Mouse (Mus musculus) MEL (cell line): ENCODE measurements around the gene Wfdc11. TPM values are rescaled to one million over a fixed set of nuclear protein-coding genes. Genes with fewer than 3 reads are reported as not detected.
A peak's percentile ranks its signal among the peaks of the same experiment; 100 is the strongest.

ENCODE experiments used
- DNase-seq: peaks from one replicate; pipeline ENCODE4 v3.0.0; 2011; ENCODE audit warnings: low read depth, low spot score
- H3K27ac ChIP-seq: 2 replicates; pipeline ENCODE4 v1.5.1; 2012; ENCODE audit warnings: low read depth, mild to moderate bottlenecking, control low read depth, low read length, moderate library complexity; ENCODE audit not compliant: control insufficient read depth
- H3K27me3 ChIP-seq, 2 experiments: fragments of 150-350 bp in 1 of 2; sonication (generic) in 1 of 2; 2 replicates each; pipeline ENCODE4 v1.6.1; 2012; ENCODE audit warnings: low read length in 2 of 2, mild to moderate bottlenecking in 2 of 2, improper control_type of control experiment in 1 of 2, moderate library complexity in 1 of 2; ENCODE audit not compliant: insufficient read depth in 2 of 2, control insufficient read depth in 1 of 2
- H3K36me3 ChIP-seq, 2 experiments: 2 replicates each; pipeline ENCODE4 v1.6.1; 2012 to 2014; ENCODE audit warnings: low read length in 2 of 2, improper control_type of control experiment in 1 of 2, inconsistent platforms in 1 of 2, mild to moderate bottlenecking in 1 of 2; ENCODE audit not compliant: insufficient read depth in 2 of 2, control insufficient read depth in 1 of 2
- H3K4me1 ChIP-seq, 2 experiments: fragments of 150-350 bp in 1 of 2; sonication (generic) in 1 of 2; 2 replicates each; pipeline ENCODE4 v1.6.1; 2012; ENCODE audit warnings: low read length in 2 of 2, improper control_type of control experiment in 1 of 2, mild to moderate bottlenecking in 1 of 2; ENCODE audit not compliant: insufficient read depth in 2 of 2, control insufficient read depth in 1 of 2
- H3K4me3 ChIP-seq, 2 experiments: fragments of 150-350 bp in 1 of 2; sonication (generic) in 1 of 2; 2 replicates each; pipeline ENCODE4 v1.5.1; 2012; ENCODE audit warnings: low read depth in 2 of 2, low read length in 2 of 2, mild to moderate bottlenecking in 2 of 2, moderate library complexity in 2 of 2, control low read depth in 1 of 2, improper control_type of control experiment in 1 of 2; ENCODE audit not compliant: control insufficient read depth in 1 of 2, insufficient read depth in 1 of 2
- H3K79me2 ChIP-seq: 2 replicates; pipeline ENCODE4 v1.6.1; 2012; ENCODE audit warnings: mild to moderate bottlenecking, low read length, moderate library complexity; ENCODE audit not compliant: control insufficient read depth, poor library complexity, insufficient read depth
- H3K9ac ChIP-seq: 2 replicates; pipeline ENCODE4 v1.6.1; 2012; ENCODE audit warnings: low read depth, mild to moderate bottlenecking, control low read depth, low read length, moderate library complexity; ENCODE audit not compliant: control insufficient read depth, poor library complexity, severe bottlenecking
- H3K9me3 ChIP-seq: fragments of 150-350 bp; sonication (generic); replicated peaks from 2 replicates; pipeline ENCODE4 v1.6.1; 2012; ENCODE audit warnings: mild to moderate bottlenecking, low read length, improper control_type of control experiment, moderate library complexity; ENCODE audit not compliant: insufficient read depth
- BHLHE40 ChIP-seq: IDR thresholded peaks from 2 replicates; pipeline ENCODE4 v1.6.1; 2012; ENCODE audit warnings: low read depth, mild to moderate bottlenecking, inconsistent platforms, low read length, improper control_type of control experiment, borderline replicate concordance
- CHD2 ChIP-seq: IDR thresholded peaks from 2 replicates; pipeline ENCODE4 v1.6.1; 2011; ENCODE audit warnings: low read length, improper control_type of control experiment
- E2F4 ChIP-seq: IDR thresholded peaks from 2 replicates; pipeline ENCODE4 v1.6.1; 2011; ENCODE audit warnings: low read depth, low read length, improper control_type of control experiment, borderline replicate concordance
- ELF1 ChIP-seq: IDR thresholded peaks from 2 replicates; pipeline ENCODE4 v1.6.1; 2014; ENCODE audit warnings: low read depth, mild to moderate bottlenecking, inconsistent platforms, low read length, improper control_type of control experiment, moderate library complexity
- EP300 ChIP-seq, 2 experiments: IDR thresholded peaks; 2 replicates each; pipeline ENCODE4 v1.6.1; 2011; ENCODE audit warnings: improper control_type of control experiment in 2 of 2, low read length in 2 of 2, low read depth in 1 of 2, mild to moderate bottlenecking in 1 of 2
- ETS1 ChIP-seq: IDR thresholded peaks from 2 replicates; pipeline ENCODE4 v1.6.1; 2012; ENCODE audit warnings: low read depth, mild to moderate bottlenecking, inconsistent platforms, low read length, improper control_type of control experiment, moderate library complexity
- GATA1 ChIP-seq: IDR thresholded peaks from 2 replicates; pipeline ENCODE4 v1.6.1; 2011; ENCODE audit warnings: low read depth, low read length, improper control_type of control experiment
- JUND ChIP-seq: IDR thresholded peaks from 2 replicates; pipeline ENCODE4 v1.6.1; 2011; ENCODE audit warnings: low read depth, mild to moderate bottlenecking, improper control_type of control experiment, low read length
- MAFK ChIP-seq: IDR thresholded peaks from 2 replicates; pipeline ENCODE4 v1.6.1; 2011; ENCODE audit warnings: low read depth, mild to moderate bottlenecking, low read length, improper control_type of control experiment, borderline replicate concordance
- MEF2A ChIP-seq: IDR thresholded peaks from 2 replicates; pipeline ENCODE4 v1.6.1; 2014; ENCODE audit warnings: low read depth, mild to moderate bottlenecking, inconsistent platforms, low read length, improper control_type of control experiment; ENCODE audit not compliant: poor library complexity, insufficient replicate concordance, severe bottlenecking; ENCODE audit errors: extremely low read depth
- MXI1 ChIP-seq: IDR thresholded peaks from 2 replicates; pipeline ENCODE4 v1.6.1; 2011; ENCODE audit warnings: mild to moderate bottlenecking, low read depth, low read length, improper control_type of control experiment
- MYB ChIP-seq: IDR thresholded peaks from 2 replicates; pipeline ENCODE4 v1.6.1; 2011; ENCODE audit warnings: mild to moderate bottlenecking, low read depth, low read length, improper control_type of control experiment
- MYC ChIP-seq: IDR thresholded peaks from 2 replicates; pipeline ENCODE4 v1.6.1; 2011; ENCODE audit warnings: low read depth, mild to moderate bottlenecking, low read length, improper control_type of control experiment, moderate library complexity
- NELFE ChIP-seq: IDR thresholded peaks from 2 replicates; pipeline ENCODE4 v1.6.1; 2011; ENCODE audit warnings: low read depth, low read length, improper control_type of control experiment
- NRF1 ChIP-seq: IDR thresholded peaks from 2 replicates; pipeline ENCODE4 v1.6.1; 2014; ENCODE audit warnings: low read depth, mild to moderate bottlenecking, inconsistent platforms, low read length, improper control_type of control experiment, moderate library complexity; ENCODE audit not compliant: poor library complexity, insufficient read depth, severe bottlenecking
- POLR2AphosphoS2 ChIP-seq: IDR thresholded peaks from 2 replicates; pipeline ENCODE4 v1.6.1; 2011; ENCODE audit warnings: low read length, improper control_type of control experiment
- RAD21 ChIP-seq: IDR thresholded peaks from 2 replicates; pipeline ENCODE4 v1.6.1; 2011; ENCODE audit warnings: mild to moderate bottlenecking, low read depth, low read length, improper control_type of control experiment
- RCOR1 ChIP-seq: IDR thresholded peaks from 2 replicates; pipeline ENCODE4 v1.6.1; 2012; ENCODE audit warnings: low read depth, mild to moderate bottlenecking, inconsistent platforms, low read length, improper control_type of control experiment
- SIN3A ChIP-seq: IDR thresholded peaks from 2 replicates; pipeline ENCODE4 v1.6.1; 2012; ENCODE audit warnings: low read length, improper control_type of control experiment, inconsistent platforms
- TAL1 ChIP-seq: IDR thresholded peaks from 2 replicates; pipeline ENCODE4 v1.6.1; 2012; ENCODE audit warnings: mild to moderate bottlenecking, inconsistent platforms, low read length, moderate library complexity, mixed read lengths
- TBP ChIP-seq: IDR thresholded peaks from 2 replicates; pipeline ENCODE4 v1.8.0; 2011; ENCODE audit warnings: low read depth, low read length, improper control_type of control experiment
- TCF12 ChIP-seq: IDR thresholded peaks from 2 replicates; pipeline ENCODE4 v1.6.1; 2014; ENCODE audit warnings: low read depth, mild to moderate bottlenecking, inconsistent platforms, low read length, improper control_type of control experiment, moderate library complexity
- UBTF ChIP-seq: IDR thresholded peaks from 2 replicates; pipeline ENCODE4 v1.6.1; 2012; ENCODE audit warnings: low read depth, mild to moderate bottlenecking, inconsistent platforms, low read length, improper control_type of control experiment, moderate library complexity, borderline replicate concordance; ENCODE audit not compliant: insufficient read depth
- USF1 ChIP-seq: IDR thresholded peaks from 2 replicates; pipeline ENCODE4 v1.6.1; 2014; ENCODE audit warnings: low read depth, mild to moderate bottlenecking, inconsistent platforms, low read length, improper control_type of control experiment, moderate library complexity
- ZKSCAN1 ChIP-seq: IDR thresholded peaks from 2 replicates; pipeline ENCODE4 v1.6.1; 2012; ENCODE audit warnings: low read depth, mild to moderate bottlenecking, inconsistent platforms, low read length, improper control_type of control experiment, moderate library complexity
- ZMIZ1 ChIP-seq: IDR thresholded peaks from 2 replicates; pipeline ENCODE4 v1.6.1; 2012; ENCODE audit warnings: low read depth, mild to moderate bottlenecking, inconsistent platforms, low read length, improper control_type of control experiment, moderate library complexity
- ZNF384 ChIP-seq: IDR thresholded peaks from 2 replicates; pipeline ENCODE4 v1.6.1; 2012; ENCODE audit warnings: low read depth, mild to moderate bottlenecking, inconsistent platforms, low read length, improper control_type of control experiment
- polyA plus RNA-seq, 2 experiments: library from polyadenylated mRNA; stranded (reverse) in 1 of 2; unstranded in 1 of 2; fragments of >175 nt in 1 of 2; fragments of >200 nt in 1 of 2; gene quantifications; 2 replicates each; pipeline versions ENCODE4 v1.2.1 to v1.2.4; 2012; ENCODE audit warnings: low replicate concordance in 2 of 2, low read depth in 1 of 2; ENCODE audit not compliant: insufficient read length in 2 of 2, insufficient read depth in 1 of 2, missing spikeins in 1 of 2
- total RNA-seq: library from RNA; depleted of rRNA; stranded (reverse); fragments of 300-350 nt; gene quantifications from 2 replicates; pipeline ENCODE4 v1.2.3, GENCODE M21; 2012

Gene Wfdc11
- total and polyA plus RNA-seq, 3 experiments: not detected

DNA sequence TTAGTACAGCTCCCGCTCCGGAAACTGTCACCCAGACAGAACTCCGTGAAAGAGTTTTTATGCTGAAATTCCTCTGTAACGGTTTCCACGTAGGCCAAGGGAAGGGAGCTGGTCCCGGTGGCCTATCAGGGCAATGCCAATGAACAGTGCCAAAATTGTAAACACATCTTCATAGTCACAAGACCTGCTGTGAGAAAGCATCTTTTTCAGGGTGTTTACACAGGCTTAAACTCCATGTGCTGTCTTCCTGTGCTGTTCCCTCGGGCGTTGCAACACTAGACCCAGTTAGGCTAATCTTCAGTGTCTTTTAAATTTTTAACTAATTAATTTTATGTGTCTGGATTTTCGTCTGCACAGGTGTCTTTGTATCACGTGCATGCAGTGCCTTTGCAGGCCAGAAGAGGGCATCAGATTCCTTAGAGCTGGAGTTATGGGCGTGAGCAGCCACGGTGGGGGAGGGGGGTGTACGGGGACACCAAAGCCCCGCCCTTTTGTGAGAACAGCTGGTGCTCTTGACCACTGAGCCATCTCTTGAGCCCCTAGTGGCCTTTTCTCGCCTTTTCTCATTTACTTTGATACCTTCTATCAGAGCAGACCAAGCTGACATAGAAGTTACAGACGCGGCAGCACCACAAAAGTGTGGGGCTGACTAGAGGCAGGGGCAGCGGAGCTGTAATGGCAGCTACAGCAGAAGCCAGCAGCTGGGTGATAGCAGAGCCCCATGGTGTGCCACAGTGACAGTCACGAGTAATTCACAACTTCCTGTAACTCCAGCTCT, 5.2 kb upstream of the Wfdc11 start (continued):
- TF ChIP-seq E2F4: no peak
- TF ChIP-seq TAL1: no peak
- TF ChIP-seq POLR2AphosphoS2: no peak
- no peak for TF ChIP-seq NELFE
- TF ChIP-seq ETS1: no peak
- peak; percentile 53; the same call in 1 of the 2 replicates for TF ChIP-seq USF1
- TF ChIP-seq ELF1: no peak
- TF ChIP-seq MXI1: no peak; the same call in 1 of the 2 replicates
- no peak for TF ChIP-seq CHD2

DNA sequence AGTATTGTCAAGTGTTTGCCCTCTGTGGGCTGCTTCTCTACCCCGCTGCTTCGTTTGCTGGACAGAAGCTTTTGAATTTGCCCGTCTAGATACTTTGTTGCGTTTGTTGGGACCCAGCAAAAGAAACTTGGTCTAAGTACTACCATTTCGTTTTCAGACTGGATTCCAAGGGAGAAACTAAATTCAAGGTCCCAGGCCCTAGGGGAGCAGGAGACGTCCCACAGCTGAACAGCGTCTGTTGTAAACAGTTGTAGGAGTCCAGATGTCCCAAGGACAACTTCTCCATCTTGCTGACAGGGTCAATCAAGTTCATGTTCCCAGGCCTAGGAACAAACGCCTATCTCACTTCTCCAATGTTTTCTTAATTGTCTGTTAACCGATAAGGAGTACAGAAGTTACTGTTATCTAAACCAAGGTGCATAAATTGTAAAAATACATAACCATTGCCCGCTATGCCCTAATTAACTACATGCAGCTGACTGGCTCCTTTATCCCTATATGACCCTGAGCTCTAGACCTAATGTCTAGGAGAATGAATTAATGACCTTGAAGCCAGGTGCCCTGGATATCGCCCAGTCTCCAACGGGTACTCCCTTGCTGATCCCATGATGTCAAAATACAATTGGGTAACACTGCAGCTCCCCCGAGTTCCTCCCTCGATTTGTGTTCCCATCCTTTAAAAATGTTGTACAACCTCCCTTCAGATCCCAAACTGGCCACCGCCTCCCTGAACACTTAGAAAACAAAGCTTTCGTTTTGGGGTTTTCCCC, 3.2 kb upstream of the Wfdc11 start:
- peak overlapping the region in 1 of 2 experiments; percentile 20; a peak in 1 of 4 replicates for H3K4me3 ChIP-seq
- no peaks in the 10 kb centered on the region; a peak in 1 of 4 replicates for H3K27me3 ChIP-seq
- H3K27ac ChIP-seq: peak overlapping the region; percentile 78
- peak; percentile 97 for TF ChIP-seq EP300 (IDR thresholded peaks at IDR 0.05; ENCODE audit: low read depth in 1 of 2, low read length in 2 of 2)
- TF ChIP-seq NRF1: no peak
- peak; percentile 28; the same call in 1 of the 2 replicates for TF ChIP-seq ZMIZ1
- TF ChIP-seq BHLHE40: peak; percentile 69; the same call in 1 of the 2 replicates
- TF ChIP-seq GATA1: peak; percentile 98
- TF ChIP-seq MYC: 0 out of 2 replicates have a peak, but pooled peaks have one; percentile 31
- 0 out of 2 replicates have a peak, but pooled peaks have one; percentile 32 for TF ChIP-seq POLR2AphosphoS2
- peak; percentile 51; the same call in 1 of the 2 replicates for TF ChIP-seq ZNF384
- TF ChIP-seq TCF12: peak; percentile 98
- TF ChIP-seq MXI1: no peak
- TF ChIP-seq ZKSCAN1: no peak
- TF ChIP-seq SIN3A: peak; percentile 89
- TF ChIP-seq MYB: peak; percentile 82
- TF ChIP-seq UBTF: no peak
- no peak for TF ChIP-seq RAD21
- peak; percentile 78 for TF ChIP-seq MEF2A
- TF ChIP-seq RCOR1: peak; percentile 83
- peak; percentile 76; the same call in 1 of the 2 replicates for TF ChIP-seq MAFK
- TF ChIP-seq ETS1: peak; percentile 94
- peak; percentile 87 for TF ChIP-seq TAL1
- TF ChIP-seq JUND: peak; percentile 23; the same call in 1 of the 2 replicates
- TF ChIP-seq CHD2: 0 out of 2 replicates have a peak, but pooled peaks have one; percentile 42
- no peak for TF ChIP-seq TBP
- no peaks in the 10 kb centered on the region; the same call in 1 of the 2 replicates for H3K79me2 ChIP-seq
- DNase-seq: peak; percentile 71
- peaks cover 0 to 17% of the 10 kb centered on the region in 2 experiments; a peak in 2 of 4 replicates for H3K36me3 ChIP-seq
- peaks cover 19 to 20% of the 10 kb centered on the region in 2 experiments for H3K4me1 ChIP-seq
- H3K9me3 ChIP-seq: no peaks in the 10 kb centered on the region
- H3K9ac ChIP-seq: no peak overlapping the region; the same call in 1 of the 2 replicates
